Mouse (Mus musculus) activated CD4-positive, CD25-positive, alpha-beta regulatory T cell, adult 9 weeks (primary cell): Measurements from ENCODE around the gene Zranb2. TPM values are rescaled to one million over a fixed set of nuclear protein-coding genes. Genes with fewer than 3 reads are reported as not detected.

Experiments
- polyA plus RNA-seq: library from polyadenylated mRNA; unstranded; fragments of 100-300 nt; shearing (Covaris generic); gene quantifications from one replicate; pipeline ENCODE4 v1.2.1, GENCODE M21; 2017

Gene Zranb2
- 76.4 TPM for polyA plus RNA-seq

GRCm38 (mm10) chr3:157533964-157534785, at the start of gene Zranb2:
TSS of gene Zranb2 (plus strand) at chr3:157534160.

GRCm38 (mm10) chr3:157566725-157567565, 33.0 kb downstream of the Zranb2 start, which contains the start of gene Ptger3:
TSS of gene Ptger3 (plus strand) at chr3:157566892.

Other genes with a start within 250 kb of the Zranb2 start
- gene Ptger3, start 32.7 kb downstream of the Zranb2 start, polyA plus RNA-seq: 0.21 TPM